Mouse (Mus musculus) MEL (cell line): ENCODE measurements around the gene Cybc1. TPM values are rescaled to one million over a fixed set of nuclear protein-coding genes. Genes with fewer than 3 reads are reported as not detected.

ENCODE experiments used
- DNase-seq: peaks from one replicate; pipeline ENCODE4 v3.0.0; 2011; ENCODE audit warnings: low read depth, low spot score
- H3K27ac ChIP-seq: 2 replicates; pipeline ENCODE4 v1.5.1; 2012; ENCODE audit warnings: low read depth, mild to moderate bottlenecking, control low read depth, low read length, moderate library complexity; ENCODE audit not compliant: control insufficient read depth
- H3K27me3 ChIP-seq, 2 experiments: fragments of 150-350 bp in 1 of 2; sonication (generic) in 1 of 2; 2 replicates each; pipeline ENCODE4 v1.6.1; 2012; ENCODE audit warnings: low read length in 2 of 2, mild to moderate bottlenecking in 2 of 2, improper control_type of control experiment in 1 of 2, moderate library complexity in 1 of 2; ENCODE audit not compliant: insufficient read depth in 2 of 2, control insufficient read depth in 1 of 2
- H3K36me3 ChIP-seq, 2 experiments: 2 replicates each; pipeline ENCODE4 v1.6.1; 2012 to 2014; ENCODE audit warnings: low read length in 2 of 2, improper control_type of control experiment in 1 of 2, inconsistent platforms in 1 of 2, mild to moderate bottlenecking in 1 of 2; ENCODE audit not compliant: insufficient read depth in 2 of 2, control insufficient read depth in 1 of 2
- H3K4me1 ChIP-seq, 2 experiments: fragments of 150-350 bp in 1 of 2; sonication (generic) in 1 of 2; 2 replicates each; pipeline ENCODE4 v1.6.1; 2012; ENCODE audit warnings: low read length in 2 of 2, improper control_type of control experiment in 1 of 2, mild to moderate bottlenecking in 1 of 2; ENCODE audit not compliant: insufficient read depth in 2 of 2, control insufficient read depth in 1 of 2
- H3K4me3 ChIP-seq, 2 experiments: fragments of 150-350 bp in 1 of 2; sonication (generic) in 1 of 2; 2 replicates each; pipeline ENCODE4 v1.5.1; 2012; ENCODE audit warnings: low read depth in 2 of 2, low read length in 2 of 2, mild to moderate bottlenecking in 2 of 2, moderate library complexity in 2 of 2, control low read depth in 1 of 2, improper control_type of control experiment in 1 of 2; ENCODE audit not compliant: control insufficient read depth in 1 of 2, insufficient read depth in 1 of 2
- H3K79me2 ChIP-seq: 2 replicates; pipeline ENCODE4 v1.6.1; 2012; ENCODE audit warnings: mild to moderate bottlenecking, low read length, moderate library complexity; ENCODE audit not compliant: control insufficient read depth, poor library complexity, insufficient read depth
- H3K9ac ChIP-seq: 2 replicates; pipeline ENCODE4 v1.6.1; 2012; ENCODE audit warnings: low read depth, mild to moderate bottlenecking, control low read depth, low read length, moderate library complexity; ENCODE audit not compliant: control insufficient read depth, poor library complexity, severe bottlenecking
- H3K9me3 ChIP-seq: fragments of 150-350 bp; sonication (generic); replicated peaks from 2 replicates; pipeline ENCODE4 v1.6.1; 2012; ENCODE audit warnings: mild to moderate bottlenecking, low read length, improper control_type of control experiment, moderate library complexity; ENCODE audit not compliant: insufficient read depth
- CHD1 ChIP-seq: IDR thresholded peaks from 2 replicates; pipeline ENCODE4 v1.6.1; 2012; ENCODE audit warnings: low read depth, mild to moderate bottlenecking, inconsistent platforms, low read length, improper control_type of control experiment
- CTCF ChIP-seq, 3 experiments: IDR thresholded peaks in 2 of 3; conservative IDR thresholded peaks in 1 of 3; 2 replicates each; pipeline ENCODE4 v1.5.1; 2011 to 2012; ENCODE audit warnings: low read length in 3 of 3, low read depth in 2 of 3, mild to moderate bottlenecking in 2 of 3, improper control_type of control experiment in 1 of 3, inconsistent platforms in 1 of 3, mixed read lengths in 1 of 3, moderate library complexity in 1 of 3; ENCODE audit not compliant: control insufficient read depth in 1 of 3, insufficient read depth in 1 of 3, poor library complexity in 1 of 3, severe bottlenecking in 1 of 3
- E2F4 ChIP-seq: IDR thresholded peaks from 2 replicates; pipeline ENCODE4 v1.6.1; 2011; ENCODE audit warnings: low read depth, low read length, improper control_type of control experiment, borderline replicate concordance
- ETS1 ChIP-seq: IDR thresholded peaks from 2 replicates; pipeline ENCODE4 v1.6.1; 2012; ENCODE audit warnings: low read depth, mild to moderate bottlenecking, inconsistent platforms, low read length, improper control_type of control experiment, moderate library complexity
- JUND ChIP-seq: IDR thresholded peaks from 2 replicates; pipeline ENCODE4 v1.6.1; 2011; ENCODE audit warnings: low read depth, mild to moderate bottlenecking, improper control_type of control experiment, low read length
- KAT2A ChIP-seq: conservative IDR thresholded peaks from 2 replicates; pipeline ENCODE4 v1.6.1; 2012; ENCODE audit warnings: low read depth, low read length, improper control_type of control experiment, inconsistent platforms
- MAFK ChIP-seq: IDR thresholded peaks from 2 replicates; pipeline ENCODE4 v1.6.1; 2011; ENCODE audit warnings: low read depth, mild to moderate bottlenecking, low read length, improper control_type of control experiment, borderline replicate concordance
- MAX ChIP-seq: IDR thresholded peaks from 2 replicates; pipeline ENCODE4 v1.6.1; 2011; ENCODE audit warnings: low read length, improper control_type of control experiment
- MAZ ChIP-seq: IDR thresholded peaks from 2 replicates; pipeline ENCODE4 v1.6.1; 2012; ENCODE audit warnings: low read depth, mild to moderate bottlenecking, inconsistent platforms, low read length, improper control_type of control experiment
- MYC ChIP-seq: IDR thresholded peaks from 2 replicates; pipeline ENCODE4 v1.6.1; 2011; ENCODE audit warnings: low read depth, mild to moderate bottlenecking, low read length, improper control_type of control experiment, moderate library complexity
- POLR2A ChIP-seq, 2 experiments: IDR thresholded peaks; 2 replicates each; pipeline ENCODE4 v1.6.1; 2011 to 2012; ENCODE audit warnings: low read length in 2 of 2, mild to moderate bottlenecking in 2 of 2, control low read depth in 1 of 2, improper control_type of control experiment in 1 of 2, low read depth in 1 of 2, moderate library complexity in 1 of 2; ENCODE audit not compliant: control insufficient read depth in 1 of 2, insufficient read depth in 1 of 2, poor library complexity in 1 of 2
- POLR2AphosphoS5 ChIP-seq: IDR thresholded peaks from 2 replicates; pipeline ENCODE4 v1.6.1; 2012; ENCODE audit warnings: low read depth, borderline replicate concordance, mild to moderate bottlenecking, inconsistent platforms, low read length, moderate library complexity, mixed read lengths
- RAD21 ChIP-seq: IDR thresholded peaks from 2 replicates; pipeline ENCODE4 v1.6.1; 2011; ENCODE audit warnings: mild to moderate bottlenecking, low read depth, low read length, improper control_type of control experiment
- SIN3A ChIP-seq: IDR thresholded peaks from 2 replicates; pipeline ENCODE4 v1.6.1; 2012; ENCODE audit warnings: low read length, improper control_type of control experiment, inconsistent platforms
- TBP ChIP-seq: IDR thresholded peaks from 2 replicates; pipeline ENCODE4 v1.8.0; 2011; ENCODE audit warnings: low read depth, low read length, improper control_type of control experiment
- USF1 ChIP-seq: IDR thresholded peaks from 2 replicates; pipeline ENCODE4 v1.6.1; 2014; ENCODE audit warnings: low read depth, mild to moderate bottlenecking, inconsistent platforms, low read length, improper control_type of control experiment, moderate library complexity
- ZKSCAN1 ChIP-seq: IDR thresholded peaks from 2 replicates; pipeline ENCODE4 v1.6.1; 2012; ENCODE audit warnings: low read depth, mild to moderate bottlenecking, inconsistent platforms, low read length, improper control_type of control experiment, moderate library complexity
- ZNF384 ChIP-seq: IDR thresholded peaks from 2 replicates; pipeline ENCODE4 v1.6.1; 2012; ENCODE audit warnings: low read depth, mild to moderate bottlenecking, inconsistent platforms, low read length, improper control_type of control experiment
- polyA plus RNA-seq, 2 experiments: library from polyadenylated mRNA; stranded (reverse) in 1 of 2; unstranded in 1 of 2; fragments of >175 nt in 1 of 2; fragments of >200 nt in 1 of 2; gene quantifications; 2 replicates each; pipeline versions ENCODE4 v1.2.1 to v1.2.4; 2012; ENCODE audit warnings: low replicate concordance in 2 of 2, low read depth in 1 of 2; ENCODE audit not compliant: insufficient read length in 2 of 2, insufficient read depth in 1 of 2, missing spikeins in 1 of 2
- total RNA-seq: library from RNA; depleted of rRNA; stranded (reverse); fragments of 300-350 nt; gene quantifications from 2 replicates; pipeline ENCODE4 v1.2.3, GENCODE M21; 2012

The Cybc1 gene
- total and polyA plus RNA-seq, 3 experiments: 43.6 to 46.1 TPM; not detected in 1

DNA sequence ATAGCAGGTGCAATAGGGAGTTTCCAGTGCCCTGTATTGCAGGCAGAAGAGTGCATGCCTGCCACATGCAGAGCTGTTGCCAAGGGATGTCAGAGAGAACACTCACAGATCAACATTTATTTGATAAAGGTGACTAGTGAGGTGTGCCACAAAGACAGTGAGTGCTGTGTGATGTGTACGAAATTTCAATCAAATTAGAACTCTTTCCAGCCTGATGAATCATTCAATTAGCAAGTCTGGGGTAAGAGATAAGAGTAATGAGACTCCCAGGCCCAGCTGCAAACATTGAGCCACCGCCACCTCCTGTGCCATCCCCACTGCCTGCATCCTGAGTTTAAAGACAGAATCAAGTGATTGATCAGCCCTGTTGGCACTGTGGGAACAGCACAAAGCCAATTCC is 36.4 kb downstream of the Cybc1 start:
- no peaks in the 10 kb centered on the region for H3K36me3 ChIP-seq
- no peak overlapping the region for H3K27ac ChIP-seq
- no peak overlapping the region for H3K4me3 ChIP-seq
- no peak for TF ChIP-seq POLR2A (IDR thresholded peaks at IDR 0.05; ENCODE audit: control insufficient read depth in 1 of 2, insufficient read depth in 1 of 2, low read depth in 1 of 2, low read length in 2 of 2, poor library complexity in 1 of 2)
- no peak for TF ChIP-seq USF1
- TF ChIP-seq RAD21: no peak
- TF ChIP-seq E2F4: no peak
- no peak for TF ChIP-seq MAZ
- no peak for TF ChIP-seq ZNF384
- TF ChIP-seq TBP: no peak
- TF ChIP-seq MYC: no peak
- no peak for TF ChIP-seq POLR2AphosphoS5
- TF ChIP-seq ZKSCAN1: no peak
- no peak for TF ChIP-seq SIN3A
- TF ChIP-seq CTCF (IDR thresholded peaks at IDR 0.05 in 2 of 3, conservative IDR thresholded peaks at IDR 0.05 in 1 of 3; ENCODE audit: control insufficient read depth in 1 of 3, insufficient read depth in 1 of 3, low read depth in 2 of 3, low read length in 3 of 3, poor library complexity in 1 of 3, severe bottlenecking in 1 of 3): no peak
- TF ChIP-seq MAFK: no peak
- TF ChIP-seq ETS1: no peak
- H3K4me1 ChIP-seq: no peaks in the 10 kb centered on the region
- no peaks in the 10 kb centered on the region for H3K9me3 ChIP-seq
- H3K9ac ChIP-seq: no peak overlapping the region
- H3K79me2 ChIP-seq: no peaks in the 10 kb centered on the region
- DNase-seq: peak; percentile 17
- H3K27me3 ChIP-seq: no peaks in the 10 kb centered on the region

DNA sequence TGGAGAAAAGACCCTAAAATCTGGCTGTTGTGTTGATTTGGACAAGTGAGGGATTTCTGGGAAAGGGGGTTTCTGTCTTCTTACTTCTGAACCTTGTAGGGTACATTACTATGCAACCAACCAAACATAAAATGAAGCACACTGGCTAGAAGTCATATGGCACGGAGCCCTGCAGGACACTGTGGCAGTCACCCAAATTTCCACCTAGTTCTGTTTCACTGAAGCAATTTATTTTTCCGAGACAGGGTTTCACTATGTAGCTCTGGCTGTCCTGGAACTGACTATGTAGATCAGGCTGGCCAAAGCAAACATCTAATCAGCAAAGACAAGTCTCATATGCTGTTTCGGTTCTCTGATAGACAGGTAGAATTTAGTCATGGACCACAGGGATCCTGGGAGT is 39.4 kb downstream of the Cybc1 start:
- TF ChIP-seq ETS1: no peak
- TF ChIP-seq CTCF (IDR thresholded peaks at IDR 0.05 in 2 of 3, conservative IDR thresholded peaks at IDR 0.05 in 1 of 3; ENCODE audit: control insufficient read depth in 1 of 3, insufficient read depth in 1 of 3, low read depth in 2 of 3, low read length in 3 of 3, poor library complexity in 1 of 3, severe bottlenecking in 1 of 3): no peak
- no peak for TF ChIP-seq POLR2AphosphoS5
- no peak for TF ChIP-seq MAX
- TF ChIP-seq KAT2A: no peak
- TF ChIP-seq CHD1: no peak
- no peak for TF ChIP-seq E2F4
- no peak for TF ChIP-seq JUND
- no peak for TF ChIP-seq RAD21
- TF ChIP-seq MAZ: no peak
- Histone ChIP-seq H3K4me1 (no peaks in the 10 kb centered on the region), H3K27ac (no peak overlapping the region), H3K36me3 (no peaks in the 10 kb centered on the region), H3K79me2 (no peaks in the 10 kb centered on the region), H3K9ac (no peak overlapping the region), H3K4me3 (no peak overlapping the region), H3K9me3 (no peaks in the 10 kb centered on the region), H3K27me3 (no peaks in the 10 kb centered on the region)
- no peak for DNase-seq
